Mouse (Mus musculus) v-Abl transformed pro-B cells (cell line): Measurements from ENCODE around the gene Omd.
"Not testable (repeated sequence)": the region's sequence is repeated elsewhere in the genome, so short reads cannot be mapped to it uniquely, and the experiment has no call there.

Source experiments
- in situ Hi-C, 2 experiments: fragments of 400-800 bp; cut with MboI; formaldehyde crosslinking; loops; one replicate each; pipeline ENCODE4 v1.15.1; 2025; ENCODE audit not compliant: unreplicated experiment in 2 of 2

Omd gene

DNA sequence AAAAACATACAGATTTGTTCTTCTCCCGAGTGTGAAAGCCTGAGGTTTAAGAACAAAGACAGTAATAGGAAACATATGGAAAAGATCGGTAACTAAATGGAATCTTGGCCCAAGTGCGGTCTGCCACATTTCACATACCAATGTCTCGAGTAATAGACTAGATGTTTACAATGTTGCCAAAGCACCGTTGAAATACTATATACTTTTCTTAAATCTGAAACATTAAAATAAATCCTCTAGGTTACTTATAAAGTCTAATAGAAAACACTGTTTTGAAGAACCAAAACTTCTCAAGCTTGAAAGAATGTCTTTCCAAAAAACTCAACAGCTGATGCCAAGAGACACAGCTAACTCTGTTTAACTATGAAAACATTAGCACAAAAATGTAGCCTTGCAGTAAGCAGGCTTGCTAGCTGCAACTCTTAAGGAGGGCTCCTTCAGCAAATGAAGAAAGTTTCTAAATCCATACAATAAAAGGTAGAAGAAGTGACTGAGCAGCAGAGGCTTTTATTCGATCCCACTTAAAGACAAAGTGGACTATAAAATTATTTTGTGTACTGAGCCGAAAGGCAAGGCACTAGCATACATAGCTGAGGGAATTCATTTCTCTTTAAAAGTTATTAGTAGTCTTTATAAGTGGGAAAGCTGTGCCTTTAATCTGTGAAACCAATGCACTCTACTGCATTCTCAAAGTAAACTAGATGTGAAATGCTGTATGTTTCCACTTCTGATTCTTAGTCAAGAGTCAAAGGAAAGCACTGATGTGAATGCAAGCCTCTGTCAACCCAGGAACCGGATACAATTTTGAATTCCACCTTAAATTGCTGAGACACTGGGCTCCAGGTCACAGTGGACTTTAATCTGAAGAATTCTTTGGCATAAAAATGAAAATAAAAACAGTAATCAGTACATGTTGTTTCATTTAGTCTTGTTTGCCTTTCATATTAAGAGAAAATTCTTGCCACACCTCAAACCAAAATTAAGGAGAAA, at the start of gene Omd:
Omd (plus strand) TSS at position 922 of the 990 bp plus-strand sequence.
- in situ Hi-C loops = no loop called here

DNA sequence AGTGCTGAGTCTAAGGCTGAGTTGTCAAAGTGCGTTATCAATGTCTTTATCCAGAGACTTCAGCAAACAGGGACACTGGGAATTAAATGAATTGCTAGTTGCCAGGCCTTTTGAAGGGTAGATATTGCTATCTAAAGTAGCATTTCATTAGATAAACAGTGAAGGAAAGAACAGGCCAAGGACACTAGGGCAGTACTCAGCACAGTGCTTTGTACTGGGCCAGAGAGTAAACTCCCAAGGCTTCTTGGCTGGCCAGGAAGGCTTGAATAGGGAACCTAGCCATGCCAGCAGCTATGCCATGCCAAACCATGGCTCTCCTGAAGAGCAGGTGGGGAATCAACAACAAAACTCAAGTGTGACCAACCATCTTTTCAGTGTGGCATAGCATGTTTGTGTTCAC, 45.3 kb upstream of the Omd start:
- in situ Hi-C loops = no loop called here

DNA sequence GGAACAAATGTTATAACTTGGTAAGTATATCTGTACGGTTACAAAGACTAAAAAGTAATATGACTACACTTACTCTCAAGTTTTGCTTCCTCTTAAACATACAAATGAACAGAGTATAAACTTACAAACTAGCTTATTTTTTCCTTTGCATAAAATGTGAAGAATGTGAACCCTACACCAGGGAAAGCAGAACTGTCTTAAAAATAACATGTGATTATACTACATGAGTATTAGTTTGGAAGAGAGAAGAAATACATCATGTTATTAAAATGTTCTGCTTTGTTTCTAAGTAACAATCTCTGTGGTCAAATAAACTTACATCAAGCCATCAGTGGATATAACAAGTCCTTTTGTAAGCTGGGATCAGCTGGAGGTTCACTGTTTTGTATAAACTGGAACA, 43.6 kb upstream of the Omd start:
- in situ Hi-C loops = no loop called here

DNA sequence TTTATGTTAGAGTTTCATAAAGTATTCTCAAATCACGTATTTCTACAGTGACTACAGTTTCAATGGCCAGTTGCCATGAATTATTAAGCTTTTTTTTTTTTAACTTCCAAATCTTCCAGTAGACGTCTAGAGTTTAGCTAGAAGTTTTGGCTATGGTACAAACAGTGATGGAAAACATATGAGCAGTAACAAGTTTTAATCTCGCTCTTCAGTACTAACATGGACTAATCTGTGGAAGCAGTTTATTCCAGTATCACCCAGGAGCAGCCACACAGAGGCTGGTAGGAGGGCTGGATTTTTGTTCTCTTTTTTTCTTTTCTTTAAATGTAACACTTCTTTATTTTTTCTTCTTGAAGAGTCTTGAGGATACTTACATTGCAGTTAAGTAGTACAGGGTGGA, 38.0 kb upstream of the Omd start, which contains the start of gene Aspn:
Aspn (plus strand) TSS at position 165 of the 400 bp plus-strand sequence.
- in situ Hi-C loops = no loop called here

DNA sequence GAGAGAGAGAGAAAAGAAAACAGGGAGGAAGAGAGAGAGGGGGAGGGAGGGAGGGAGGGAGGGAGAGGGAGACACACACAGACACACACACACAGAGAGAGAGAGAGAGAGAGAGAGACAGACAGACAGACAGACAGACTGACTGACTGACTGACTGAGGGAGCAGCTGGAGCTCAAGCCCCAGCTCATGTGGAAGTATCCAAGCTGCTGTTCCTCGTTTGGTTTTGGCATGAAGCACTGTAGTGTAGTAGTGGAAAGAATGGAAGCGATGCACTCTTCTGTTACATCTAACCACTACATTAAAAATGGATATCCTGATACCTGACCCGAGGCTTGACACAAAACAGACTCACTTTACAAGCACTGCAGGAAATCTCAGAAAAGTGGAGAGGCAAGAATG, 36.6 kb upstream of the Omd start:
- in situ Hi-C loops = no loop called here

DNA sequence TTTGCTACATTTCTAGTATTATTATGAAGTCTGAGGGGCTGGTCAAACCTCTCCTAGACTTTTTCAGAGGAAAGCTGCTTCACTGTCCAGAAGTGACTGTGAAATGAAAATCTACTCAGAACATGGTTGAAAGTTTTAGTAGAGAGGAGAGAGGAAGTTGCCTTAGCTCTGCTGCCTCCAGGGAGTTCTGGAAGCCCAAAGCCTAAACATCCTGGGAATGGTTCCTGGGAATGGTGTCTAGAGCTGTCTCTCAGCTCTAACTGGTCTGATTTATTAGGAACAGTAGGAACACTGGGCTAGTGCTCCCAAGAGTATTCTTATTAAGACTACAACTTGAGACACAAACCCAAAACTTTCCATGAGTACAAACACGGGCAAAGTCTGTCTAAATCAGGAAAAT, 35.7 kb upstream of the Omd start:
- in situ Hi-C loops = no loop called here

DNA sequence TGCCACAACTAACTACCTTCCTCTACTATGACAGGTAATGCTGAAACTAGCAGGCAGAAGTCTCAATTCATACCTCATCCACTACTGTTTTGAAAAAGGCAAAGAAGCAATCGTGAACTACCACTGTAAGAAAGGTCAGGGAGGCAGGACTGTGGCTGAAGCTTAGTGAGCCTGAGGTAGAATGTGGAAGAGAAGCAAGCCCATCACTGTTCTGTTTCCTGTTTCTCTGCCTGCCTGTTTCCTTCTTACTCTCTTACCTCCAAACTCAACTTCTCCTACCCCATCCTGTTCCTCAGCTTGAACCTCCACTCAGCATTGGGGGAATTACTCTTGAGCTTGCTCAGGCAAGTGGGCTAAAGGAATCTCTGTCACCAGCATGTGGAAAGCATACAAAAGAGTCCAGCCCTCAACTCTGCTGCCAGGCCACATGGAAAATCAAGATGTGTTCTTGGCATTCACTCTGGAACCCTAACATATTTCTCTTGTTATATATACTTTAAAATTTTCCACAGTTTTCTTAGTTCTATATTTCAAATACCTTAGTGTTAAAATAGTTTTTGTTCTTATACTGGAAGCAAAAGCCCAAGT, 34.6 kb upstream of the Omd start:
- in situ Hi-C loops = no loop called here

DNA sequence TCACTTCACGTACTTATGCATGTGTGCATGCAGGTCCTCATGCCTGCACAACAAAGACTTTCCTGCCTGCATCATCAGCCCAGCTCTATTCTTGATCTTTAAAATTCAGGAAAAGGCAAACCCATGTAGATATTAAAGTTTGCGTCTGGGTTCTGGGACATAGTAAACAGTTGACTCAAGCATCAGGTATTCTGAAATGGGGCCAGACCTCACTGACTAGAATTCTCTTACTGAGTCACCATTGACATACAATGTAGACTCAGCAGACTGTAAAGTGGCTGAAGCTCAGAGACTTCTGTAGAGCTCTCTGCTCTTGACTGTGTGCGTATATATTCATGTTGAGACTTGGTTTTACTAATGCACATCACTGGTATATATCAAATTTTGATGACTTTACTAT, 32.6 kb upstream of the Omd start:
- in situ Hi-C loops = no loop called here

DNA sequence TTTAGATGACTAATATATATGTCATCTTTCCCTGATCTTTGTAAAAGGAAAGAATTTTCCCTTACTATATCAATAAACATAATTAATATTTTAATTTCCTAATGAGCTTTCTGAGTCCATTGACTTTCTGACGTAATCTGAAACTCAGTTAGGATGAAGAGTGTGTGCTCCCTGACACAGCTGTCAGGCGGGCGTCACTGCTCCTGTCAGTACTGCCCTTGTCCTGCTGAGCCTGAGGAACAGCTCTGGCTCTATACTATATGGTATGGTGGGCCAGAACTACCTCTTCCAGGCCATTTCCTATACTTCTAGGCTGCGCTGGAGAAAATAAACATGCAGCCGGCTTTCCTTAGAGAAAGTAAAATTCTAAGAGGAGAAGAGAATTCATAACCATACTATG, 27.7 kb upstream of the Omd start:
- in situ Hi-C loops = no loop called here

DNA sequence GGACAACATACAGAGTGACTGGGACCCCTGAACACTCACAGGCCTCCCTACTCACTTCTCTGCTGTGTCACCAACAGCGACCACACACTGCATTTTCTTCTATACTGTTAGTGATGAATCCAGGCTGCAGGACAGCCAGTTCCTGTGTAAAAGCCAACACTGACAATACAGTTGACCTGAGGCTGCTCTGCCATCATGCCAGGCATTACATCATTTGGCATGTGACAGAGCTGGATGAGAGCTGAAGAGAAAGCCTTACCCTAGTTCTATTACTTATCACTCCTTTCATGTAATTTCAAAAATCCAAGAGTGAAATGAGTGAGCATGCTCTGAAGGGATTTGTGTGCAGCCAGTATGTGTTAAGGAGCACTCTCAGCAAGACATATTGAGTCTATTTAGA, 26.1 kb upstream of the Omd start:
- in situ Hi-C loops = no loop called here

DNA sequence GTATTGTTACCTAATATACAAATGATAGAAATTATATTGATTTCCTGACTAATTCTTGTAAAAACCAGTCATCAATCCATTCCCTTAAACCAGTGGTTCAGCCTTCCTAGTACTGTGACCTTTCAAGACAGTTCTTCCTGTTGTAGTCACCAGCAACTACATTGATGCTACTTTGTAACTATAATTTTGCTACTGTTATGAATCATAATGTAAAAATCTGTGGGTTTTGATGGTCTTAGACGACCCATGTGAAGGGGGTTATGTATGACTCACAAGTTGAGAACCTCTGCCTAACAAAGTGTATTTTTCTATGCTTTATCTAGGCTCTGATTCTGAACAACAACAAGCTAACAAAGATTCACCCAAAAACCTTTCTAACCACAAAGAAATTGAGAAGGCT, 25.3 kb upstream of the Omd start:
- in situ Hi-C loops = no loop called here

DNA sequence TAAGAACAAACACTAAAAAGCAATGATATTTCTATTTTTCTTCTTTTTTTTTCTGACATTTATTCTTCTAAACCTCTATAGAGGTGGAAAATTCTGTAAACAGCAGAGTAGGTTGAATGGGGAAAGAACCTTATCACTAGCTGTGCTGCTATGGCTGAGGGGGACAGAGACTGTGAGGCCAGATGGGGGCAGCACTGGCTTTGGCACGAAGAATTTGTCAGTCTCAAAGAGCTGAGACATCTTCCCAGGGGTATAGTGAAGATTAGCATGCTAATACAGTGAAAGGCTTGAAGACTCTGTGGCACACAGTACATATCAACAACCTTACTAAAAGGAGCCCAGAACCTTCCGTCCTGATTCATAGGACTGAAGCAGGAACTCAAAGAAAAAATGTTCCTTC, 23.1 kb upstream of the Omd start:
- in situ Hi-C loops = no loop called here

DNA sequence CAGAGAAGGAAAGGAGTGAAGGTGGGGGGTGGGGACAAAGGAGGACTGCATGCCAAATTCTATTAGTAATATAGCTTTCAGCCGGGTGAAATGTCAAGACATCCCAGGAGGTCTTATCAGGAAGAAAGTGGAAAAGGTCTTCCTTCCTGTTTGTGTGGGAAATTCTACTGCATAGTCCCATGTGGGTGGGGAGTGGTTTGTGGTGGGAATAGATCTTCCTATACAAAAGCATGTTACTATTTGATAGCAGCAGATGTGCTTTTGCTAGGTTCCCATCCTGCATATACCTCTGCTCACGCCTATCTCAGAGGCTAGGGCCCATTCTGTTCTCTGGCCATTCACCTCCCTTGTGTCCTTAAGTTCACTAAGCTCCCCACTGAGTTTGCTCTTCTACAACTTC, 21.4 kb upstream of the Omd start:
- in situ Hi-C loops = no loop called here

DNA sequence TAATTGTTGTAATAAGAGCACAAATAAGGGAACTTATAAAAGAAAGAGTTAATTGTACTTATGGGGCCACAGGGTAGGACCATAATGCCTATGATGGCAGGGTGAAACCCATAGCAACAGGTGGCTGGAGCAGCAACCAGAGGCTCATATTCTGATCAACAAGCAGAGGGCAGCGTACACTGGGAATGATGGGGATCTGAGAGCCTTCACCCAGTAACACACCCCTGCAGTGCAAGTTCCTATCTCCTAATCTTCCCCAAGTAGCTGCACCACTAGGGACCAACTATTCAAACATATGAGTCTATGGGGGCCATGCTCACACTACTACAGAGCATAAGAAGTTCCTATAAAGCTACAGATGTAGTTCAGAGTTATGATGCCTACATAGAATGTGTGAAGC, 17.9 kb upstream of the Omd start:
- in situ Hi-C loops = no loop called here

DNA sequence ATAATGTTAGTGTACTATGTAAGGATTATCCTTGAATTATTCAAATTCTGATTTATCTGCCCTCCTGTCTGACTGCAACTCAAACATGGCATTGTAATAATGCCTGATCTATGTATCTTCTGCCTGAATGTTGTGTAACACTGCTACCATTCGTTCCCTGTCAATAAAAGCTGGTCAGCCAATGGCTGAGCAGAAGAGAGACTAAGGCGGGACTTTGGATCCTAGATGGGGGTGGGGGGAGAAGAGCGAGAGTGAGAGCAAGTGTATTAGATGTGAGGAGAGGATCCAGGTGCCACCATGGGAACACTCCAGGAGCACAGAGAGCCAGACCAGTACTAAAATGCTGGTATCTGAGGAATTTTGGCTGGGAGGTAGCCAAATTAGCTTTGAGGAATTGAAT, 11.9 kb upstream of the Omd start:
- in situ Hi-C loops = no loop called here

DNA sequence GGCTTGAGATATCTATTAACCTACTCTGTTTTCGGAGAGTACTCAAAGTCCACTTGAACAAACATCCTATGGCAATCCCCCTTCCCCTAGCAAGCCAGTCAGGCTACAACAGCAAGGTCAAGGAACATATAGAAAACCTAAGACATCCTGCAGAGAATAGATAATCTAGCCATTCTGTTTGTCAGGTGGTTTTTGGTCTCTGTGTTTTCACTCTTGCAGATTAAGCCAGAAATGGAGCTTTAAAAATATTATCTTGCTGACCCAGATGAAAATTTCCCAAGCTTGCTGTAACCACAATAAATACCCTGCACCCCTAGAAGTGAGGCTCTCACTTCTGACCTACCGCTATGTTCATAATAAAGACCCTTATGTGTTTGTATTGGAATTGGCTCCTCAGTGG, 10.8 kb upstream of the Omd start:
- in situ Hi-C loops = no loop called here

DNA sequence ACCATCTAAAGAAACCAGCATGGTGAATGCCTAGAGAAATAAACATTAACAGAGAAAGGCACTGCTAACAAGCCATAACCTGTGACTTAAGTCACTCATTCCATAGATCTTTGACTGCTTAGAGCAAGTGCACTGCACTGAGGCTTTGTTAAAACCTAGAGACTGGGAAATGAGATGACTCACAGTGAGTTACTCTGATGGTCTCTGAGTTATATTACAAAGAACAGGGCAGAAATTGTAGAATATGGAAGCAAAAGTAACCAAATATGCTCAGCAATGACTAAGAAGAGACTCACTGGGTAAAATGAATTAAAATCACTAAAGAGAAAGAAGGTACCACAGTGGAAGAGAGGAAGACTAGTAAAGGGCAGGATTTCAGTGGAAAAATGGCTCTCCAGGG, 1.6 kb downstream of the Omd start:
- in situ Hi-C loops = no loop called here

DNA sequence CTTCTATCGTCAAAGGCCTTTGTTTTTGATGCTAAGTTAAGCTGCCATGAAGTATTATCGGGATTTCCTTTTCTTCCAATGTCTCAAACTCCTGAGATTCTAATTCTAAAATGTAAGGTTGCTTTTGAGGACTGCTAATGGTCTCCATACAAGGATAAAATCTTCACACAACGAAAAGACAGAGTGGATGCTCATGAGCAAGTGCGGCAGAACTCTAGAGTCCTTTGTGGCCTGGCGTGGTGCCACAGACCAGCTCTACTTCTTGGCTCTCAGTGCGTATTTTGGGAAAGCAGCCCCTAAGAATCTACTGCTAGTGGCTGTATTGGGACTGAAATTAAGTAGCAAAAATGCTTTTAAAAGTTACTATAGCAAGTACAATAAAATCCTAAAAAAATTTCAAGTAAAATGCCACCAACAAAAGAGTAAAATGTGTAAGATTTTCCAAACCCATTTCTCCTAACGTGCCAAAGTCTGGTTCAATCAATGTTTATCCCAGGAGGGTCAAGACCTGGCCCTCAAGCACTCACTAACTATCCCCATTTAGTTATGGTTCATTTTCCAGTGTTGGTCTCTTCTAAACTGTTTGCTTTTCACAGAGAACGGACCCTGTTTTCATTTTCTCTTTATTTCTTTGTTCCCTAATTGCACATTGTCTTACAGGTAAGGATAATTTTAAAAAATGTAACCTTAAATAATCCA, 2.2 kb downstream of the Omd start:
- in situ Hi-C loops = no loop called here

DNA sequence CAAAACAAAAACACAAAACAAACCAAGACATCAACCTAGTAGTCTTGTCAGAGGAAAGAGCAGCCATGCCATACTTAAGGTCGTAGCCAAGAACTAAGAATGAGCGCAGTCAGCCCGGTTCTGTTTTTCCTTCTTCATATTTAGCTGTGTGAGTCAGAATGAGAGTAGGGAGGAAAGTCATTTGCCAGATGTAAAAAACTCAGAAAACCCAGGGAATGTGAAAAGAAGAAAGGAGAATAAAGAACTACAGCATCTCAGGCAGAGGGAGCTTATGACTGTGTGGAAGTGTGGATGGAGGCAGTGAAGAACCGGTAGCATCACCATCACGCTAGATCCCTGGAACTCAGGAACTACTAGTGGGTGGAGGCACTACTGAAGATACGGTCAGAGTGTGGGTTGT, 3.8 kb downstream of the Omd start:
- in situ Hi-C loops = no loop called here

DNA sequence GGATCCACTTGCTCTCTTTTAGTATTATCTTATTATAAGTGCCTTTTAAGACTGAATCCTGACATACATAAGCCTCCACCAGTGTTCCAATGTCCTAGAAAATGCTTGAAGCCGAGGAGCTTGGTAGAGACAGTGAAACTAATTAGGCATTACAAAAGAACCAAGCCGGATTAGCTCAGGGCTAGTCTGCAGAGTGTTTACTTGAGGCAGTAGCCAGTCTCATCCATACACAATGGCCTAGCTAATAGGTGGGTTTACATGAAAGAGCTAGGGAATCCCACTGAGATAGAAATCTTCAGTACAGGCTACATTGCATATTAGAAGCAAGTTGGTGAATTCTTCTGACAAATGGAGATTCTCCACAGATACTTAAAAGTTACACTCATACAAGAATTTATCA, 20.3 kb downstream of the Omd start:
- in situ Hi-C loops = not testable (repeated sequence)

DNA sequence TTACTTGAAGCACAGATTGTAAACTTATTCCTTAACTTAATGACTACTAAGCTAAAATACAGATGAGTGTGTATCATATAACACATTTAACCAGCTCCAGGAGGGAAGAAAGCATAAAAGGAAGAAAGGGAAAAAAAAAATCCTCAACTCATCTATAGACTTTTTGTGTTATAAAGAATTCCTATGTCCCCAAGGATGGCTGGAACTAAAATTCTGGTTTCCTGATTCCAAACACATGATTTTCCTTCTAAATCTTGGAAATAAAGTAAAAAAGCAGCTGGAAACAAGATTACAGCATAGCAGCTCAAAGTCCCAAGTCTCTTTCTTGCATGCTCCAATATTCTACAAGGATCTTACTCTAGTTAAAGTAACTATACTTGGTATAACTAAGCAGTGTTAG, 21.3 kb downstream of the Omd start:
- in situ Hi-C loops = no loop called here

DNA sequence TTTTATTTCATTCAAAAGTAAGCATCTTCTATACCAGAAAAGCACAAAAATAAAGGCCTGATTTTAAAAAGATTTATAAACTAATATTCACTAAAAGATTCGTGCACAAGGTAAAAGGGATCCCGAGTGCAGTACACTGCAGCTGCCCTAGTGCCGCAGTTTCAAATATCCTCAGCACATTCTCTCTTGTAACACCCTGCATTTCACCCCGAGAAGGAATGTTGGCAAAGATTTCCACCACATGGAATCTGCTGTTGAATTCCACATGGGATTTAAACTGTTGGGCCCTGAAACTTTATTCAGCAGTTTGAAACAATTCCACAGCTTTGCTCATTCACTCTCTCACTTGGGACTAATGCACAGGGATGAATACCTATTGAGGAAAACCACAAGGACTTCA, 25.5 kb downstream of the Omd start, which contains the start of gene Ogn:
Ogn (plus strand) TSS at position 333 of the 400 bp plus-strand sequence.
- in situ Hi-C loops = no loop called here
